Mouse (Mus musculus): ENCODE results near the gene Ttc7. TPM values are rescaled to one million over a fixed set of nuclear protein-coding genes. Genes with fewer than 3 reads are reported as not detected.

Gene Ttc7
- polyA plus RNA-seq, 1 experiment from 2014 or later: 7.6 TPM

DNA sequence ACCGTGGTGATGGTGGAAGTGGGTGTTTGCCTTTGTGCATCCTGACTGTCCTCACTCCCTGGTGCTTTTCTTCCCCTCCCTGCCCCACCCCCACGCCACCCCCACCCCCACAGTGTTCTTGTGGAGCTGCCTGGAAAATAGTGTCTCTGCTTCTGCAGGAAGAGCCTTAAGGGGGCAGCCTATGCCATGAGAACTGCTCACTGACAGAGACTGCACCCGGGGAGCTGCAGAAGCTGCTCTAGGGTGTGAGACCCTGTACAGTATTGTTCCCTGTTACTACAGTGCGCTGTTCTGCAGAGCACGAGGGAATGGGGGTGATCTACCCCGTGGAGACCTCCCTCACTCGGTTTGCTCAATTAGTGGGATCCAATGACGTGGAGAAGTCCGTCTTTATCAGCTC is 66.4 kb downstream of the Ttc7 start:
- no peak for ATAC-seq (ENCODE audit: low read depth)
- no peak overlapping the region for H3K27ac ChIP-seq (ENCODE audit: low read length)
- peaks cover 11% of the 10 kb centered on the region for H3K4me1 ChIP-seq (ENCODE audit: control insufficient read depth, low read depth, low read length)
- H3K4me3 ChIP-seq (ENCODE audit: low read depth, low read length): no peak overlapping the region
- H3K9me3 ChIP-seq (replicated peaks; ENCODE audit: control insufficient read depth, low read length): no peaks in the 10 kb centered on the region
- H3K27me3 ChIP-seq (ENCODE audit: control insufficient read depth, insufficient read depth, low read depth, low read length): no peaks in the 10 kb centered on the region
- no peak overlapping the region for H3K4me2 ChIP-seq (ENCODE audit: low read depth, low read length)
- no peak overlapping the region for H3K9ac ChIP-seq (ENCODE audit: low read depth, low read length)
- WGBS (ENCODE audit: insufficient replicate concordance): 38% methylated on average over 9 of the region's 9 CpGs
- 0 out of 2 replicates have a peak, but pooled peaks cover 2% of the 10 kb centered on the region for H3K36me3 ChIP-seq (ENCODE audit: control insufficient read depth, insufficient read depth)

DNA sequence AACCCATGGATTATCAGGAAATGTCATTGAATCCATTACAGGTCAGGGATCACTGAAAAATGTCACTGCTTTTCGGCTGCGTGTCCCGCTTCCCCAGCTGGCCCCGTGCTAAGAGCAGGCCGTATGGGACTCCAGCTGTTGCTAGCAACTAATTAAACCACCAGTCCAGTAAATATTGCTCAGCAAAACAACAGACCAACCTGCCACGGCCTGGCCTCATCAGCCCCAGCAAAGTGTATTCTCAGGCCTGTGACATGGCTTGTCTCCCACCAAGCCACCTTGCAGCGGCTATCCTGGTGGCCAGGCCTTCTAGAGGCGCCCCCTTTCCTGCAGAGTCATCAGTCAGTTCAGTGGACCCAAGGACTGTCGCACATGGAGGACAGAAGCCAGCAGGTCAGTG is 66.9 kb downstream of the Ttc7 start:
- Histone ChIP-seq H3K27me3 (ENCODE audit: control insufficient read depth, insufficient read depth, low read depth, low read length) (no peaks in the 10 kb centered on the region), H3K36me3 (ENCODE audit: control insufficient read depth, insufficient read depth) (0 out of 2 replicates have a peak, but pooled peaks cover 2% of the 10 kb centered on the region), H3K4me3 (ENCODE audit: low read depth, low read length) (no peak overlapping the region), H3K4me1 (ENCODE audit: control insufficient read depth, low read depth, low read length) (peaks cover 11% of the 10 kb centered on the region), H3K9ac (ENCODE audit: low read depth, low read length) (no peak overlapping the region), H3K4me2 (ENCODE audit: low read depth, low read length) (no peak overlapping the region), H3K27ac (ENCODE audit: low read length) (no peak overlapping the region), H3K9me3 (replicated peaks; ENCODE audit: control insufficient read depth, low read length) (no peaks in the 10 kb centered on the region)
- ATAC-seq (ENCODE audit: low read depth): no peak
- 77% methylated on average over 9 of the region's 9 CpGs for WGBS (ENCODE audit: insufficient replicate concordance)

DNA sequence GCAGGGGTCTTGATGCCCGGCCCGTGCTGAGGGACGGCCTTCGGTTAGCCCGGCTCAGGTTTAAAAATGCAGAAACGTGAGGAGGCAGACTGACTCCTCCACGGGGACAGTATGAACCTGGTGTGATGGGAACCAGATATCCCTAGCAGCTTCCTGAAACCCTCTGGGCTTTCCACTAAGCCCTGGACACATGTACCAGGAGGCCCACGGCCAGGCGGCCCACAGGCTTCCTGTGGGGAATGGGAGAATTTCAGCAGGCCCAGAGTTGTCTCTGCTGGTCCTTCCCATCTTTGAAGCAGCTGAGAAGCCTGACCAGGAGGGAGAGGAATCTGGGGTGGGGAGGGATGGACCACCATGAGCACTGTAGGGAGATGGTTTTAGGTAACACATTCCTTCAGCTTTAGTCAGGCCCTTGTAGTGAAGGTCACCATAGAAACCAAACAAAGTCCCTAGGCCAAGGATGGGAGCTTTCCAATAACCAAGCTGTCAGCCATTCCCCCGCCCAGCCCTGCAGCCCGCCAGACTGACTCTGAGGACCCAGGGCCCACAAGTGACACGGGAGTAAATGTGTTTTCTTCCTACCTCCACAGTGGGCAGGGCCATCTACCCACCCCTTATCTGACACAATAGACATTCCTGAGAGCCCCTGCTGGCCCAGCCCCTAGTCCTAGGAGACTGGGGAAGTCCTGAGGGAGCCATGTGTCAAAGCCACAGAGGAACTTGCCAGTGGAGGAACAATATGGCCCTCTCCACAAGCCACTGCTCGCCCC is 68.0 kb downstream of the Ttc7 start:
- Histone ChIP-seq H3K27me3 (ENCODE audit: control insufficient read depth, insufficient read depth, low read depth, low read length) (no peaks in the 10 kb centered on the region), H3K9me3 (replicated peaks; ENCODE audit: control insufficient read depth, low read length) (no peaks in the 10 kb centered on the region), H3K36me3 (ENCODE audit: control insufficient read depth, insufficient read depth) (0 out of 2 replicates have a peak, but pooled peaks cover 2% of the 10 kb centered on the region), H3K9ac (ENCODE audit: low read depth, low read length) (no peak overlapping the region), H3K4me3 (ENCODE audit: low read depth, low read length) (no peak overlapping the region), H3K4me2 (ENCODE audit: low read depth, low read length) (no peak overlapping the region), H3K4me1 (ENCODE audit: control insufficient read depth, low read depth, low read length) (peaks cover 11% of the 10 kb centered on the region), H3K27ac (ENCODE audit: low read length) (no peak overlapping the region)
- no peak for ATAC-seq (ENCODE audit: low read depth)
- 57% methylated on average over 13 of the region's 13 CpGs for WGBS (ENCODE audit: insufficient replicate concordance)

DNA sequence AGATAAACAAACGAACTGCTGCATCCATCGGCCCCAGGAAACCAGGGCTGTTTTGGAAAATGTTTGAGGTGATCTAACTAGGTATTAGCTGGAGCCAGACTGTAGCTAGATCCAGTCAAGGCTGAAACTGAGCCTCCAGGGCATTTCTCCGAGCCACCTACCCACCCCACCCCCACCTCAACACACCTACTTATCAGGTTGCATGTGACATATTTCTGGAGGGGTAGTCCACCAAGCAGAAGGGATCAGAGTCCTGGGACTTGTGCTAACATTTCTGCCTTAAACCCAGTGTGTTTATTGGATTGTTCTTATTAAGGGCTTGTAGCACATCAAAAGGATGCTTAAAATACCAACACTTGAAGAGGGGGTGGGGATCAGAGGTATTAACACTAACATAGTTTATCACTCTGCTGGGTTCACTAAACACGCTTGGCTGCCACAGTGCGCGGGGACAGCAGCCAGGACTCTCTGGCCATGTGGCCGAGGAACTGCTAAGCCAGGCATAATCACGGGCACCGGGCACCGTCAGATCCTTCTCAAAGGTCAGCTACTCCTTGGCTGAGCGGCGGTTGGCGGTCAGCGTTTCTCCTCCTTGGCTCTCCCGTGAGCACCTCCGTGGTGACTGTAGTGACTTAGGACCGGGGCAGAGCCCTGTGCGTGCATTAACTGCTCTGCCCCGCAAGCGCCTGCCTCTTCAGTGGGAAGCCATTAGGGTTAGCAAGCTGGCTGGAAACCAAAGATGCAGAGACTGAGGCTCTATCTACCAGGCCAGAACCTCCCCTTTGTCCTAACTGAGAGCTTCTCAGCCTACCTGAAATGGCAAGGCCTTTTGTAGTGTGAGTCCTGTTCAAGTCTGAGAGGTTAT is 68.8 kb downstream of the Ttc7 start:
- H3K9ac ChIP-seq (ENCODE audit: low read depth, low read length): no peak overlapping the region
- H3K9me3 ChIP-seq (replicated peaks; ENCODE audit: control insufficient read depth, low read length): no peaks in the 10 kb centered on the region
- WGBS (ENCODE audit: insufficient replicate concordance): 59% methylated on average over 20 of the region's 20 CpGs
- peaks cover 11% of the 10 kb centered on the region for H3K4me1 ChIP-seq (ENCODE audit: control insufficient read depth, low read depth, low read length)
- no peak for ATAC-seq (ENCODE audit: low read depth)
- H3K36me3 ChIP-seq (ENCODE audit: control insufficient read depth, insufficient read depth): 0 out of 2 replicates have a peak, but pooled peaks cover 2% of the 10 kb centered on the region
- H3K4me3 ChIP-seq (ENCODE audit: low read depth, low read length): no peak overlapping the region
- no peaks in the 10 kb centered on the region for H3K27me3 ChIP-seq (ENCODE audit: control insufficient read depth, insufficient read depth, low read depth, low read length)
- no peak overlapping the region for H3K27ac ChIP-seq (ENCODE audit: low read length)
- H3K4me2 ChIP-seq (ENCODE audit: low read depth, low read length): no peak overlapping the region

DNA sequence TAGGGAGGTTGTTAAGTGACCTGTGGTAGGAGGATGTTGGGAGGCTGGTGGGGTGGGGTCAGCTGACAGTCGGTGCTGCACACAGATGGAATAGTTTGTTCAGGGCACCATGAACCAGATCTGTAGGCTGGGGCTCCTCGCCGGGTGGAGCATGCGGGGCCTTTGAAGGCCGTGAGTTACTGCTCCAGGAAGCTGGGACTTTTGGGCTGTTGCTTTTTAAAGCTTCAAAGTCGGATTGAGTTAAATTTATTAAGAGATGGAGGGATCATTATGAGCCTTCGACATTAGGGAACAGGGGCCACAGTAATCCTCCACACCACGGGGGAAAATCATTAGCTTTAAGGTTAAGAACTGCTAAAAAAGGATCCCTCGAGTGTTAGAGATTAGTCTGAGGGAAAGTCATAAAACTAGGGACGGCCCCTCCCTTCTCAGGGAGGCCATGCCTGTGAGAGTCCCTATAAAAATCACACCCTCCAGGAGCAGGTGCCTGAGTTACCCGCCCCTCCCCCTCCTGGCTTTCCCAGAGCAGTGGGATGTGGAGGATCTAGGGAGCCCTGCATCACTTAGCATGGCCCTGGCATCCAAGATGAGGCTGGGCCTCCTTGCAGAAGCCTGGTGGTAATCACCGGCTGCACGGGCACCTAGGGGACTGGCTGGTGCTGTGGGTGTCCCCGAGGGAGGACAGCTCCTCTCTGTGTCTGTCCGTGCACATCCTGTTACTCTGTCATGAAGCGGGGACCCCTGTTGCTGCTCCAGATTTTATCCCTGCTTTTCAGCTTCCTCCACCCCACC is 69.6 kb downstream of the Ttc7 start:
- 60% methylated on average over 16 of the region's 16 CpGs for WGBS (ENCODE audit: insufficient replicate concordance)
- no peaks in the 10 kb centered on the region for H3K9me3 ChIP-seq (replicated peaks; ENCODE audit: control insufficient read depth, low read length)
- H3K4me2 ChIP-seq (ENCODE audit: low read depth, low read length): no peak overlapping the region
- peaks cover 11% of the 10 kb centered on the region for H3K4me1 ChIP-seq (ENCODE audit: control insufficient read depth, low read depth, low read length)
- no peak for ATAC-seq (ENCODE audit: low read depth)
- H3K9ac ChIP-seq (ENCODE audit: low read depth, low read length): no peak overlapping the region
- H3K27me3 ChIP-seq (ENCODE audit: control insufficient read depth, insufficient read depth, low read depth, low read length): no peaks in the 10 kb centered on the region
- H3K4me3 ChIP-seq (ENCODE audit: low read depth, low read length): no peak overlapping the region
- H3K27ac ChIP-seq (ENCODE audit: low read length): no peak overlapping the region
- H3K36me3 ChIP-seq (ENCODE audit: control insufficient read depth, insufficient read depth): 0 out of 2 replicates have a peak, but pooled peaks cover 2% of the 10 kb centered on the region

DNA sequence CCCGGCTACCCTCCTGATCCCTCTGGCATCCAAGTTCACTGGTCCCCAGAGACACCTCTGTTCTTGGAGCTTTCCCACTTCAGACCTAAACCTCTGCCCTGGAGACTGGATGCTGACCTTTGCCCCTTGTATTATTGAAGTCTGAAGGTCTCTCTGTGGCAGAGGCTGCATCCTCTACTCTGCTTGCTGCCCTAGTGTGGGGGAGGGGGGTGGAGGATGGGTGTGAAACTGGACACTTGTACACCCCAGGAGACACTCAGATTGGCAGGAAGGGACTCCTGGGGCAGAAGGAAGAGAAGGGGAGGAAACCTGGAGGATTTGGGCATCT is 70.2 kb downstream of the Ttc7 start:
- no peak overlapping the region for H3K9ac ChIP-seq (ENCODE audit: low read depth, low read length)
- H3K4me2 ChIP-seq (ENCODE audit: low read depth, low read length): no peak overlapping the region
- H3K27ac ChIP-seq (ENCODE audit: low read length): no peak overlapping the region
- no peaks in the 10 kb centered on the region for H3K36me3 ChIP-seq (ENCODE audit: control insufficient read depth, insufficient read depth)
- peaks cover 11% of the 10 kb centered on the region for H3K4me1 ChIP-seq (ENCODE audit: control insufficient read depth, low read depth, low read length)
- H3K27me3 ChIP-seq (ENCODE audit: control insufficient read depth, insufficient read depth, low read depth, low read length): no peaks in the 10 kb centered on the region
- no peak overlapping the region for H3K4me3 ChIP-seq (ENCODE audit: low read depth, low read length)
- peak; percentile 40; the same call in 1 of the 2 replicates for ATAC-seq (ENCODE audit: low read depth)
- H3K9me3 ChIP-seq (replicated peaks; ENCODE audit: control insufficient read depth, low read length): no peaks in the 10 kb centered on the region
- 75% methylated on average over 1 of the region's 1 CpGs for WGBS (ENCODE audit: insufficient replicate concordance)

DNA sequence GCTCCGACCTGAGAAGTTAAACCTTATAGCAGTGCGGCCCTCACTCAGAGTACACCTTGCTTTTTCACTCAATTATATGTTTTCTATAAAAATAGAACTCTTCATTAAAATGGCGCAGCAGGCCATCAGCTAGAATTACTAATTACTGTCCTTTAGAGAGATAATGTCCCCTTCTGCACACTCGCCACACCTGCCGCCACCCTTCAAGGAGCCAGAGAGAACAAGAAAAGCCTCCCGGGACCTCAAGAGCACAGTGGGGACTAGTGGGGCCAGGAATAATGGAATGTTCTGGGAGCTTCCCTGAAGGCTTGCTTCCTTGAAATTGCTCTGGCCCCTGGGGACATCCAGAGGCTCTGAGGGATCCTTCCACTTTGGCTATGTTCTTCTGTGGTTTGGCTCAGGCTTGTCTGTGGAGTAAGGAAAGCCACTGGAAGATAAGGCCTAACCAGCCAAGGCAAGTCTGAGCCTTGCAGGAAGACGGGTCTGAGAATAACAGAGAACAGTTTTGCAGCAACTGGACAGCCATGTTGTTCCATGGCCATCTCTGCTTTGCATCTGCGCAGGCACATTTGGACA is 71.1 kb downstream of the Ttc7 start:
- H3K9ac ChIP-seq (ENCODE audit: low read depth, low read length): no peak overlapping the region
- no peaks in the 10 kb centered on the region for H3K27me3 ChIP-seq (ENCODE audit: control insufficient read depth, insufficient read depth, low read depth, low read length)
- no peaks in the 10 kb centered on the region for H3K9me3 ChIP-seq (replicated peaks; ENCODE audit: control insufficient read depth, low read length)
- ATAC-seq (ENCODE audit: low read depth): no peak
- 74% methylated on average over 8 of the region's 8 CpGs for WGBS (ENCODE audit: insufficient replicate concordance)
- H3K27ac ChIP-seq (ENCODE audit: low read length): no peak overlapping the region
- no peak overlapping the region for H3K4me3 ChIP-seq (ENCODE audit: low read depth, low read length)
- H3K4me2 ChIP-seq (ENCODE audit: low read depth, low read length): no peak overlapping the region
- peaks cover 11% of the 10 kb centered on the region for H3K4me1 ChIP-seq (ENCODE audit: control insufficient read depth, low read depth, low read length)
- no peaks in the 10 kb centered on the region for H3K36me3 ChIP-seq (ENCODE audit: control insufficient read depth, insufficient read depth)

DNA sequence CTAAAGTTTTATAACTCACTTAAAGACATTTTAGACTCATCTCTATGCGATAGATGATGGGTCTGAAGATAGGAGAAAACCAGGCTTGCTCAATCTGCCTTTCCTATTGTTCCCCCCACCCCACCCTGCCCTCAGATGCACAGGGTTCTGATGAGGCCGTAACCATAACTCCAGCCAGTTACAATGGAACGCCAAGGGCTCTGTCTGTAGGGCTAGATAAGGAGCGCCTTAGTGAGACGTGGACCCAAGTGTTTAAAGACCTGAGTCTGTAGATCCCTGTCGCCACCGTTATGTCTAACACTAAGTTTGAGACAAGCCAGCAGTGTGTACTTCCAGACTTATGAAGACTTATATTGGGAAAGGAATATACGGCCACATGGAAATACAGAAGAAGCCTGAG is 72.8 kb downstream of the Ttc7 start:
- no peaks in the 10 kb centered on the region for H3K36me3 ChIP-seq (ENCODE audit: control insufficient read depth, insufficient read depth)
- no peak overlapping the region for H3K4me3 ChIP-seq (ENCODE audit: low read depth, low read length)
- 0 out of 2 replicates have a peak, but pooled peaks have one; percentile 28 for ATAC-seq (ENCODE audit: low read depth)
- H3K9ac ChIP-seq (ENCODE audit: low read depth, low read length): no peak overlapping the region
- no peaks in the 10 kb centered on the region for H3K9me3 ChIP-seq (replicated peaks; ENCODE audit: control insufficient read depth, low read length)
- H3K4me2 ChIP-seq (ENCODE audit: low read depth, low read length): no peak overlapping the region
- no peaks in the 10 kb centered on the region for H3K27me3 ChIP-seq (ENCODE audit: control insufficient read depth, insufficient read depth, low read depth, low read length)
- H3K27ac ChIP-seq (ENCODE audit: low read length): no peak overlapping the region
- WGBS (ENCODE audit: insufficient replicate concordance): 40% methylated on average over 8 of the region's 8 CpGs
- H3K4me1 ChIP-seq (ENCODE audit: control insufficient read depth, low read depth, low read length): peaks cover 11% of the 10 kb centered on the region
